ENCODE assay signal across 11 mouse cellular contexts in the genomic region with DNA sequence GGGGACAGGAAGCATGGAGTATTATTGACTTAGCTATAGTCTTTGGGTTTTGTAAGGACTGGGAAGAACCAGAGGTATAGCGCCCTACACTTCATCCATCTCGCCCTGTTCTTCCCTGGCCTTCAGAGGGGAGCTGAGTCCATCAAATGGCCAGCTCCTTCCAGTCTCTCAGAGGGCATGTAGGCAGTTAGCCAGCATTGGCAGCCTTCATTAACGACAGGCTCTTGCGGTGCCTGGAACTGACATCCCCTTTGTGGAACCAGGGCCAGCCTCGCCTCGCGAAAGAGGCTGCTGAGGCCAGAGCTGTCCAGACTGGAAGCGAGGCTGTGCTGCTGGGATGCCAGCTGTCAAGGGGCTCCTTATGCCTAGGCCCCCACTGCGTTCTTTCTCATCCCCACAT. TPM values are rescaled to one million over a fixed set of nuclear protein-coding genes. Genes with fewer than 3 reads are reported as not detected.
DNase-seq lines count a peak whose midpoint lies in the region; ATAC-seq lines count a peak whose summit lies in the region.
"Had no signal": no experiment of that assay in that cellular context is flagged by ENCODE, and none has a peak within 500 bp of the region (broad histone marks: within the 10 kb centered on the region; RNA-seq: fewer than 3 reads in every experiment).

No protein-coding gene starts in this region.

- peaks cover 6% of the 10 kb centered on the region; the same call in 1 of the 2 replicates for H3K4me1 ChIP-seq in midbrain, embryonic 16.5 days (ENCODE audit: control insufficient read depth, insufficient read depth, low read length)
- peaks cover 19% of the 10 kb centered on the region for H3K4me1 ChIP-seq in midbrain, embryonic 13.5 days (replicated peaks)
- peaks cover 9% of the 10 kb centered on the region for H3K4me1 ChIP-seq in stomach, embryonic 16.5 days (ENCODE audit: control insufficient read depth, insufficient read depth, low read length)

- H3K4me2 ChIP-seq in midbrain, embryonic 16.5 days (ENCODE audit: low read length), result peak overlapping the region; percentile 98; the same call in 1 of the 2 replicates
- H3K4me2 ChIP-seq in midbrain, embryonic 13.5 days (replicated peaks), result no peak overlapping the region
- H3K4me2 ChIP-seq in stomach, embryonic 16.5 days (ENCODE audit: low read depth, low read length), result peak overlapping the region; percentile 97; the same call in 1 of the 2 replicates

- no peak overlapping the region for H3K27ac ChIP-seq in midbrain, embryonic 16.5 days (ENCODE audit: low read length)
- no peak overlapping the region for H3K27ac ChIP-seq in midbrain, embryonic 13.5 days
- H3K27ac ChIP-seq in stomach, embryonic 16.5 days (ENCODE audit: low read length), result no peak overlapping the region

- H3K9ac ChIP-seq in midbrain, embryonic 16.5 days (ENCODE audit: low read depth, low read length), result no peak overlapping the region
- H3K9ac ChIP-seq in midbrain, embryonic 13.5 days (replicated peaks), result no peak overlapping the region
- H3K9ac ChIP-seq in stomach, embryonic 16.5 days (ENCODE audit: low read length), result no peak overlapping the region

- 60% methylated on average over 9 of the region's 9 CpGs for WGBS in midbrain, embryonic 16.5 days
- 67% methylated on average over 9 of the region's 9 CpGs for WGBS in midbrain, embryonic 13.5 days
- 72% methylated on average over 9 of the region's 9 CpGs for WGBS in stomach, embryonic 16.5 days

- H3K9me3 ChIP-seq in midbrain, embryonic 16.5 days (replicated peaks; ENCODE audit: control insufficient read depth, low read length, poor library complexity, severe bottlenecking), result no peaks in the 10 kb centered on the region
- no peaks in the 10 kb centered on the region for H3K9me3 ChIP-seq in midbrain, embryonic 13.5 days
- no peaks in the 10 kb centered on the region for H3K9me3 ChIP-seq in stomach, embryonic 16.5 days (replicated peaks; ENCODE audit: control insufficient read depth, low read length)
- H3K9me3 ChIP-seq: megakaryocyte, embryonic 14.5 days had no signal

- no peak overlapping the region for H3K4me3 ChIP-seq in midbrain, embryonic 16.5 days (ENCODE audit: low read depth, low read length)
- H3K4me3 ChIP-seq in midbrain, embryonic 13.5 days (replicated peaks), result no peak overlapping the region
- no peak overlapping the region for H3K4me3 ChIP-seq in stomach, embryonic 16.5 days (replicated peaks; ENCODE audit: low read length)

- no peaks in the 10 kb centered on the region; the same call in 1 of the 2 replicates for H3K36me3 ChIP-seq in midbrain, embryonic 16.5 days (ENCODE audit: control insufficient read depth, insufficient read depth, low read length)
- H3K36me3 ChIP-seq in midbrain, embryonic 13.5 days, result peaks cover 7% of the 10 kb centered on the region
- no peaks in the 10 kb centered on the region for H3K36me3 ChIP-seq in stomach, embryonic 16.5 days (ENCODE audit: control insufficient read depth, insufficient read depth, low read length)

- H3K27me3 ChIP-seq in midbrain, embryonic 16.5 days (ENCODE audit: control insufficient read depth, insufficient read depth, low read depth, low read length), result 0 out of 2 replicates have a peak, but pooled peaks cover 2% of the 10 kb centered on the region
- peaks cover 39% of the 10 kb centered on the region for H3K27me3 ChIP-seq in midbrain, embryonic 13.5 days
- H3K27me3 ChIP-seq in stomach, embryonic 16.5 days (ENCODE audit: control insufficient read depth, insufficient read depth, low read length), result no peaks in the 10 kb centered on the region

- no peak for ATAC-seq in midbrain, embryonic 16.5 days
- ATAC-seq in midbrain, embryonic 13.5 days, result no peak
- ATAC-seq in stomach, embryonic 16.5 days (ENCODE audit: insufficient read depth, low FRiP score), result no peak
- ATAC-seq: forebrain, embryonic 14.5 days had no signal

- DNase-seq in heart, adult 11 months, result peak; percentile 87
- no peak for DNase-seq in heart, postnatal 4 days
- peak; percentile 87 for DNase-seq in layer of hippocampus, adult 9-11 months
- no peak for DNase-seq in thymus, postnatal 36 days
- DNase-seq in urinary bladder, adult 18-20 months (ENCODE audit: low spot score in 2 of 2), result no peak

RNA-seq across cellular contexts. Expression of a gene that starts 1.9 kb away (rescaled TPM):
- 10 to 100 TPM; 19.2 to 21.2 TPM for total RNA-seq in heart, postnatal 4 days (2021)
- 16.6 and 17.8 TPM in 2 replicates for polyA plus RNA-seq in midbrain, embryonic 16.5 days (2015; fragmentation: Nextera tagmentation; extraction: Ambion mirVana)
- polyA plus RNA-seq in midbrain, embryonic 13.5 days (2015; fragmentation: Nextera tagmentation; extraction: Ambion mirVana), result 8.7 and 8.8 TPM in 2 replicates
- polyA plus RNA-seq in stomach, embryonic 16.5 days (2015; fragmentation: Nextera tagmentation; extraction: Ambion mirVana), result 12.1 and 21.3 TPM in 2 replicates

RNA-seq across cellular contexts. Expression of a gene that starts 9.5 kb away (rescaled TPM):
- total RNA-seq in heart, postnatal 4 days (2021), result 10 to 100 TPM; 61.8 to 64.1 TPM
- 87.7 and 97.0 TPM in 2 replicates for polyA plus RNA-seq in midbrain, embryonic 16.5 days (2015; fragmentation: Nextera tagmentation; extraction: Ambion mirVana)
- polyA plus RNA-seq in midbrain, embryonic 13.5 days (2015; fragmentation: Nextera tagmentation; extraction: Ambion mirVana), result 64.2 and 67.8 TPM in 2 replicates
- 69.6 and 72.9 TPM in 2 replicates for polyA plus RNA-seq in stomach, embryonic 16.5 days (2015; fragmentation: Nextera tagmentation; extraction: Ambion mirVana)

RNA-seq across cellular contexts. Expression of a gene that starts 14.3 kb away (rescaled TPM):
- not detected for total RNA-seq in heart, postnatal 4 days (2021)
- polyA plus RNA-seq in midbrain, embryonic 16.5 days (2015; fragmentation: Nextera tagmentation; extraction: Ambion mirVana), result not detected in 2 replicates
- polyA plus RNA-seq in midbrain, embryonic 13.5 days (2015; fragmentation: Nextera tagmentation; extraction: Ambion mirVana), result not detected in 2 replicates
- polyA plus RNA-seq in stomach, embryonic 16.5 days (2015; fragmentation: Nextera tagmentation; extraction: Ambion mirVana), result not detected in 2 replicates
- polyA plus RNA-seq: forebrain, embryonic 14.5 days; limb, embryonic 14.5 days had no signal

RNA-seq across cellular contexts. Expression of a gene that starts 27.0 kb away (rescaled TPM):
- 1 to 10 TPM; 2.5 to 4.3 TPM for total RNA-seq in heart, postnatal 4 days (2021)
- 7.5 and 8.2 TPM in 2 replicates for polyA plus RNA-seq in midbrain, embryonic 16.5 days (2015; fragmentation: Nextera tagmentation; extraction: Ambion mirVana)
- polyA plus RNA-seq in midbrain, embryonic 13.5 days (2015; fragmentation: Nextera tagmentation; extraction: Ambion mirVana), result 4.5 and 5.2 TPM in 2 replicates
- 17.2 and 19.2 TPM in 2 replicates for polyA plus RNA-seq in stomach, embryonic 16.5 days (2015; fragmentation: Nextera tagmentation; extraction: Ambion mirVana)

RNA-seq across cellular contexts. Expression of a gene that starts 31.0 kb away (rescaled TPM):
- total RNA-seq in heart, postnatal 4 days (2021), result 10 to 100 TPM; 20.2 to 23.1 TPM
- polyA plus RNA-seq in midbrain, embryonic 16.5 days (2015; fragmentation: Nextera tagmentation; extraction: Ambion mirVana), result 86.7 and 90.0 TPM in 2 replicates
- 77.6 and 81.1 TPM in 2 replicates for polyA plus RNA-seq in midbrain, embryonic 13.5 days (2015; fragmentation: Nextera tagmentation; extraction: Ambion mirVana)
- polyA plus RNA-seq in stomach, embryonic 16.5 days (2015; fragmentation: Nextera tagmentation; extraction: Ambion mirVana), result 48.1 and 49.4 TPM in 2 replicates

Comparison
In these comparisons a context has a peak if more than half of its experiments do, and no peak if none do; other contexts are left out.
1. DNase-seq: peak in heart, adult 11 months (single experiment) and layer of hippocampus, adult 9-11 months (single experiment); none in heart, postnatal 4 days (single experiment), thymus, postnatal 36 days (0 of 2) and urinary bladder, adult 18-20 months (0 of 2).